Mouse (Mus musculus) G1E (cell line): Measurements from ENCODE around the gene Cacna1a.

Experiments used
- CTCF ChIP-seq: IDR thresholded peaks from 2 replicates; pipeline ENCODE4 v1.5.1; 2012; ENCODE audit warnings: low read depth, low read length, inconsistent platforms, mixed read lengths
- GATA1 ChIP-seq: IDR thresholded peaks from 2 replicates; pipeline ENCODE4 v1.6.1; 2012; ENCODE audit warnings: borderline replicate concordance, low read length, inconsistent platforms, mixed read lengths
- GATA2 ChIP-seq: IDR thresholded peaks from 2 replicates; pipeline ENCODE4 v1.6.1; 2012; ENCODE audit warnings: low read depth, low read length, inconsistent platforms, borderline replicate concordance
- TAL1 ChIP-seq: conservative IDR thresholded peaks from 2 replicates; pipeline ENCODE4 v1.6.1; 2012; ENCODE audit warnings: low read depth, low read length, inconsistent platforms, mixed read lengths

GRCm38 (mm10) chr8:84600311-84600907, 212.2 kb downstream of the Cacna1a start:
- TF ChIP-seq CTCF (no peak), TAL1 (no peak), GATA2 (no peak), GATA1 (no peak)
